Mouse (Mus musculus): ENCODE data around the gene Tubgcp5. TPM values are rescaled to one million over a fixed set of nuclear protein-coding genes. Genes with fewer than 3 reads are reported as not detected.

The Tubgcp5 gene
- polyA plus RNA-seq, 1 experiment from 2014 or later = 36.7 TPM

GRCm38 (mm10) chr7:55871476-55871875 lies 77.5 kb downstream of the Tubgcp5 start:
- Histone ChIP-seq H3K4me2 (no peak overlapping the region), H3K9ac (replicated peaks) (no peak overlapping the region), H3K27ac (replicated peaks) (no peak overlapping the region), H3K4me3 (replicated peaks) (no peak overlapping the region), H3K4me1 (peaks cover 6% of the 10 kb centered on the region; the same call in 1 of the 2 replicates), H3K27me3 (replicated peaks) (no peaks in the 10 kb centered on the region), H3K36me3 (peaks cover 32% of the 10 kb centered on the region), H3K9me3 (replicated peaks) (no peaks in the 10 kb centered on the region)
- no peak for ATAC-seq (ENCODE audit: low FRiP score)
- WGBS = 63% methylated on average over 5 of the region's 5 CpGs

DNA sequence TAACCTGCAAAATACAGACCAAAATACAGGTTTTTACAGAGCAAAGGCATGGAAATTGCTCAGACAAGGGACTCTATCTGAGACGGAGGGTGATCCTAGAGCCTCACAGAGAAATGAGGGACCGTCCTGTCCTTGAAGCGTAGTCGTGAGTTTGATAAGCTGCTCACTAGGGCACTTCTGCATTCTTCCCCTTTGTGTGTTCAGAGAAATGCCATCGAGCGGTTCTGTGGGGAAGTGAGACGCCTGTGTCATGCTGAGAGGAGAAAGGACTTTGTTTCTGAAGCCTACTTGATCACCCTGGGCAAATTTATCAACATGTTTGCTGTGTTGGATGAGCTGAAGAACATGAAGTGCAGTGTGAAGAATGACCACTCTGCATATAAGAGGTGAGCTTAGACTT lies 80.7 kb downstream of the Tubgcp5 start:
- Histone ChIP-seq H3K4me1 (no peaks in the 10 kb centered on the region), H3K9ac (replicated peaks) (no peak overlapping the region), H3K4me3 (replicated peaks) (no peak overlapping the region), H3K9me3 (replicated peaks) (no peaks in the 10 kb centered on the region), H3K4me2 (no peak overlapping the region), H3K36me3 (peaks cover 57% of the 10 kb centered on the region), H3K27me3 (replicated peaks) (no peaks in the 10 kb centered on the region), H3K27ac (replicated peaks) (no peak overlapping the region)
- 89% methylated on average over 7 of the region's 7 CpGs for WGBS
- no peak for ATAC-seq (ENCODE audit: low FRiP score)

- Histone ChIP-seq H3K9me3 (replicated peaks) (no peaks in the 10 kb centered on the region), H3K27me3 (replicated peaks) (no peaks in the 10 kb centered on the region), H3K4me3 (replicated peaks) (no peak overlapping the region), H3K9ac (replicated peaks) (no peak overlapping the region), H3K36me3 (peaks cover 67% of the 10 kb centered on the region), H3K4me2 (no peak overlapping the region), H3K27ac (replicated peaks) (no peak overlapping the region), H3K4me1 (0 out of 2 replicates have a peak, but pooled peaks cover 4% of the 10 kb centered on the region)
- ATAC-seq (ENCODE audit: low FRiP score) = no peak
- 93% methylated on average over 10 of the region's 10 CpGs for WGBS
These were observed 83.8 kb downstream of the Tubgcp5 start for GRCm38 (mm10) chr7:55877721-55878120.

DNA sequence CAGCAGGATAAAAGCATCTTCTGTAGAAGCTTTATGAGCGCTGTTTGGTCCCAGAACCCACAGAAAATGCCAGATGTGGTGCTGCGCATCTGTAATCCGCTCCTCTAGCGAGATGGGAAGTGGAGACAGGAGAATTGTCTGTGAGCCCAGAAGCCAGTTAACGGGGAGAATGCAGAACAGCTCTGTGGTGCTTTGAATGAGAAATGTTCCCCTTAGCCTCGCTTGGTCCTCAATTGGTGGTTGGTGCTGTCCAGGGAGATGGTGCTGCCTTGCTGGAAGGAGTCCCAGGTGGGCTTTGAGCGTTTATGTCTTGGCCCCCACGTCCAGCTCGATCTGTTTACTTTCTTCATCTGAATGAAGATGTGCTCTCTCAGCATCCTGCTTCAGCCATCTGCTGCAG lies 86.9 kb downstream of the Tubgcp5 start:
- no peak overlapping the region for H3K9ac ChIP-seq (replicated peaks)
- H3K4me3 ChIP-seq (replicated peaks) = no peak overlapping the region
- H3K27me3 ChIP-seq (replicated peaks) = no peaks in the 10 kb centered on the region
- H3K27ac ChIP-seq (replicated peaks) = peak overlapping the region; percentile 10; the same call in 1 of the 2 replicates
- 58% methylated on average over 9 of the region's 9 CpGs for WGBS
- H3K4me2 ChIP-seq = no peak overlapping the region
- 0 out of 2 replicates have a peak, but pooled peaks cover 4% of the 10 kb centered on the region for H3K4me1 ChIP-seq
- peak; percentile 65 for ATAC-seq (ENCODE audit: low FRiP score)
- H3K9me3 ChIP-seq (replicated peaks) = no peaks in the 10 kb centered on the region
- peaks cover 38% of the 10 kb centered on the region for H3K36me3 ChIP-seq

Other genes with a start within 250 kb of the Tubgcp5 start
- gene Siglech, start 26.0 kb upstream of the Tubgcp5 start, polyA plus RNA-seq (2015; fragmentation: Nextera tagmentation; extraction: Ambion mirVana) = 1.8 and 2.6 TPM in 2 replicates
- 39.0 and 51.2 TPM in 2 replicates for gene Cyfip1, start 47.6 kb downstream of the Tubgcp5 start, polyA plus RNA-seq (2015; fragmentation: Nextera tagmentation; extraction: Ambion mirVana)
- gene Nipa2, start 168.3 kb downstream of the Tubgcp5 start, polyA plus RNA-seq (2015; fragmentation: Nextera tagmentation; extraction: Ambion mirVana) = 34.5 and 34.9 TPM in 2 replicates
- 25.5 and 31.8 TPM in 2 replicates for gene Nipa1, start 225.8 kb downstream of the Tubgcp5 start, polyA plus RNA-seq (2015; fragmentation: Nextera tagmentation; extraction: Ambion mirVana)